Mouse (Mus musculus) mammary gland, adult 2 months (tissue): ENCODE measurements around the gene Zfp119a. TPM values are rescaled to one million over a fixed set of nuclear protein-coding genes. Genes with fewer than 3 reads are reported as not detected.

Experiments
- polyA plus RNA-seq: library from polyadenylated mRNA; depleted of rRNA; stranded (reverse); fragments of >200 nt; gene quantifications from 2 replicates; pipeline ENCODE4 v1.2.3, GENCODE M21; 2012; ENCODE audit warnings: low replicate concordance; rRNA removed

Zfp119a gene
- 0.10 and 0.68 TPM in 2 replicates for polyA plus RNA-seq

DNA sequence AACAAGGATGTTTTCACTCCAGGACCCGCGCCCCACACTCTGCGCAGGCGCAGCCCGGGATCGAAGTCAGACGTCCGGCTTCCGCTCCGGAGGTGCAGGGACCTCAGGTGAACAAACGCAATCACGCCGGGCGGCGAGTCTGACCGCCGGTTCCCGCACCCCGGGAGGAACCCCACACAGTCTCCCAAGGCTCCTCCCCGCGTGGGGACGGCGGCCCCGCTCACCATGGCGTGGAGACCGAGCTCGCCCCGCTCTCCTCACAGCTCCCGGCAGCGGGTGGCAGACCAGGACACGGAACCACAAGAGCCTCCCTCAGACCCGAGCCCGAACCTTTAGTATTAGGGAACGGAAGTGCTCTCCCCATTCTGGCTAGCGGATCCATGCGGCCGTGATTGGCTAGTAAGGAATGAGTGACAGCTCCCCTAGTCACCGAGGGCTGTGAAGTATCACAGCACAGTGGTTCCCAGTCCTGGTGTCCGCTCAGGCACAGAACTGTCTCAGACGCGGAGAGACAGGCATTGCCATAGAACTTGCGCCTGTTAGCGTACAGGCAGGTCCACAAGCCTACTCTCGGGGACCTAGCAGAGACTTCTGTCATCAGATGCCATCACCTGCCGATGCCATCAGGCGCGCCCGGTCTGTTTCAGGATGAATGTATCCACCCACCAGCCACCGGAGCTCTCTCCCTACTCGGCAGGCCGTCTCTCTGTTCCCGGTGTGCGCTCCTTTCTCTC is at the start of gene Zfp119a:
TSS of gene Zfp119a (minus strand) at position 295 of the 734 bp plus-strand sequence.

Other genes starting within 250 kb of the Zfp119a start
- gene Pot1b, start 166.3 kb downstream of the Zfp119a start, polyA plus RNA-seq: 1.7 and 5.9 TPM in 2 replicates
- gene Adgre4, start 128.9 kb downstream of the Zfp119a start, polyA plus RNA-seq: 1.3 and 3.4 TPM in 2 replicates
- 0.65 and 1.2 TPM in 2 replicates for gene Zfp959, start 13.2 kb upstream of the Zfp119a start, polyA plus RNA-seq
- gene Zfp119b, start 70.6 kb upstream of the Zfp119a start, polyA plus RNA-seq: 0.11 and 0.57 TPM in 2 replicates
- gene Ebi3, start 73.7 kb upstream of the Zfp119a start, polyA plus RNA-seq: 23.6 and 33.9 TPM in 2 replicates
- gene Yju2, start 80.2 kb upstream of the Zfp119a start, polyA plus RNA-seq: 5.2 and 7.6 TPM in 2 replicates
- 1.2 and 1.6 TPM in 2 replicates for gene Shd, start 91.5 kb upstream of the Zfp119a start, polyA plus RNA-seq
- 0.40 and 0.85 TPM in 2 replicates for gene Fsd1, start 107.6 kb upstream of the Zfp119a start, polyA plus RNA-seq
- 40.2 and 48.1 TPM in 2 replicates for gene Stap2, start 126.7 kb upstream of the Zfp119a start, polyA plus RNA-seq
- 129 and 143 TPM in 2 replicates for gene Mpnd, start 126.8 kb upstream of the Zfp119a start, polyA plus RNA-seq
- 97.9 and 107 TPM in 2 replicates for gene Sh3gl1, start 157.7 kb upstream of the Zfp119a start, polyA plus RNA-seq
- 1.5 and 2.4 TPM in 2 replicates for gene Chaf1a, start 161.5 kb upstream of the Zfp119a start, polyA plus RNA-seq
- 66.4 and 86.9 TPM in 2 replicates for gene Ubxn6, start 196.1 kb upstream of the Zfp119a start, polyA plus RNA-seq
- gene Hdgfl2, start 200.7 kb upstream of the Zfp119a start, polyA plus RNA-seq: 32.3 and 44.8 TPM in 2 replicates
- 524 and 611 TPM in 2 replicates for gene Plin4, start 230.9 kb upstream of the Zfp119a start, polyA plus RNA-seq
- 21.3 and 28.0 TPM in 2 replicates for gene Plin5, start 238.7 kb upstream of the Zfp119a start, polyA plus RNA-seq
- gene Lrg1, start 243.1 kb upstream of the Zfp119a start, polyA plus RNA-seq: 252 and 470 TPM in 2 replicates